Mouse (Mus musculus): Measurements from ENCODE around the gene Nudt17. TPM values are rescaled to one million over a fixed set of nuclear protein-coding genes. Genes with fewer than 3 reads are reported as not detected.

Gene Nudt17
- polyA plus RNA-seq, 1 experiment: 0.06 TPM

DNA sequence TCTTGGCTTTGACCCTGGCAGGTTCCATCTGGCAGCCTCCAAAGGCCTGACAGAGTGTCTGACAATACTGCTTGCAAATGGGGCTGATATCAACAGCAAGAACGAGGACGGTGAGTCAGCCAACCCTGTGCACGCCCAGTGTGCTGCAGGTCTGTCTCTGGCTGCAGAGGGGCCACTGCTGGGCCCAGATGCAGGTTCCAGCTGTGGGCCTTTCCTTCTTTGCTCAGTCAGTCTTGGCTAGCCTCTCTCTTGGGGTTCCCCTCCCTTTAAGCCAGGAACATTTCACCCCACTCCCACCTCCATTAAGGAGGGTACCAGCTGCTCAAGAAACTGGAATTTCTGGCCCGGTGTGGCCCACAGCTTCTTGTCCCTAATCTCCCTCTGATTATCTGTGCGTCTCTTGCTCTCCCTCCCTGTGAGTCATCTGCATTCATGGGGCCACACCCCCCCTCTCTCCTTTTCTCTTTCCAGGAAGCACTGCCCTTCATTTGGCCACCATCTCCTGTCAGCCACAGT is 29.1 kb downstream of the Nudt17 start:
- Histone ChIP-seq H3K36me3 (ENCODE audit: control insufficient read depth) (no peaks in the 10 kb centered on the region), H3K4me3 (replicated peaks) (no peak overlapping the region), H3K4me1 (ENCODE audit: control insufficient read depth) (peaks cover 17% of the 10 kb centered on the region), H3K27me3 (ENCODE audit: control insufficient read depth) (peaks cover 21% of the 10 kb centered on the region), H3K9me3 (ENCODE audit: control insufficient read depth, low read length) (no peaks in the 10 kb centered on the region)
- TF ChIP-seq TAL1 (IDR thresholded peaks at IDR 0.05; ENCODE audit: low read length): no peak
- TF ChIP-seq GATA1 (IDR thresholded peaks at IDR 0.05; ENCODE audit: low read length): no peak

GRCm38 (mm10) chr3:96678456-96678855 is 29.9 kb downstream of the Nudt17 start:
- TF ChIP-seq GATA1 (IDR thresholded peaks at IDR 0.05; ENCODE audit: low read length): no peak
- TF ChIP-seq TAL1 (IDR thresholded peaks at IDR 0.05; ENCODE audit: low read length): no peak
- Histone ChIP-seq H3K36me3 (ENCODE audit: control insufficient read depth) (no peaks in the 10 kb centered on the region), H3K4me3 (replicated peaks) (no peak overlapping the region), H3K27me3 (ENCODE audit: control insufficient read depth) (peaks cover 14% of the 10 kb centered on the region), H3K9me3 (ENCODE audit: control insufficient read depth, low read length) (no peaks in the 10 kb centered on the region), H3K4me1 (ENCODE audit: control insufficient read depth) (peaks cover 17% of the 10 kb centered on the region)

- H3K4me3 ChIP-seq (replicated peaks): no peak overlapping the region
- TF ChIP-seq TAL1 (IDR thresholded peaks at IDR 0.05; ENCODE audit: low read length): no peak
- TF ChIP-seq GATA1 (IDR thresholded peaks at IDR 0.05; ENCODE audit: low read length): no peak
- H3K27me3 ChIP-seq (ENCODE audit: control insufficient read depth): peaks cover 14% of the 10 kb centered on the region
- H3K4me1 ChIP-seq (ENCODE audit: control insufficient read depth): peaks cover 15% of the 10 kb centered on the region
- no peaks in the 10 kb centered on the region for H3K9me3 ChIP-seq (ENCODE audit: control insufficient read depth, low read length)
- no peaks in the 10 kb centered on the region for H3K36me3 ChIP-seq (ENCODE audit: control insufficient read depth)
Measured at GRCm38 (mm10) chr3:96675690-96676089, 32.7 kb downstream of the Nudt17 start.

DNA sequence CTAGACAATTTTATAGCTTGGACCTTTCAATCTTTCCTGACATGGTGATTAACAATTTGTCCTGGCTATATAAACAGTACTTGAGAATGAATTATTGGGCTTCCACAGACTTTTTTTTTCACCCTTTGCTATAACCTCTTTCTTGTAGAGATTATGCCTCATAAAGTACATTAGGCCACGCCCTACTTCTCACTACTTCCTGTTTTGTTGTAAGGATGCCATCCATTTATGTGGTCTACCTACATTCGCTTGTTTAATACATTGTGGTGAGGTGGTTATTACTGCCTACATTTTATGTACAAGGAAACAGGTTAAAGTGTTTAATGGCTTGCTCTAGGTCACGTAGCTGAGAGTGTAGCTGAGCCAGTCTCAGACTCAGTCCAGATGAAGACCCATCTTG is 33.2 kb downstream of the Nudt17 start:
- peaks cover 20% of the 10 kb centered on the region for H3K27me3 ChIP-seq (ENCODE audit: control insufficient read depth)
- no peak overlapping the region for H3K4me3 ChIP-seq (replicated peaks)
- TF ChIP-seq GATA1 (IDR thresholded peaks at IDR 0.05; ENCODE audit: low read length) (no peak), TAL1 (IDR thresholded peaks at IDR 0.05; ENCODE audit: low read length) (no peak)
- H3K36me3 ChIP-seq (ENCODE audit: control insufficient read depth): no peaks in the 10 kb centered on the region
- H3K4me1 ChIP-seq (ENCODE audit: control insufficient read depth): peaks cover 16% of the 10 kb centered on the region
- H3K9me3 ChIP-seq (ENCODE audit: control insufficient read depth, low read length): no peaks in the 10 kb centered on the region

- Histone ChIP-seq H3K36me3 (ENCODE audit: control insufficient read depth) (no peaks in the 10 kb centered on the region), H3K9me3 (ENCODE audit: control insufficient read depth, low read length) (no peaks in the 10 kb centered on the region), H3K27me3 (ENCODE audit: control insufficient read depth) (peaks cover 27% of the 10 kb centered on the region), H3K4me3 (replicated peaks) (no peak overlapping the region), H3K4me1 (ENCODE audit: control insufficient read depth) (peaks cover 20% of the 10 kb centered on the region)
- no peak for TF ChIP-seq TAL1 (IDR thresholded peaks at IDR 0.05; ENCODE audit: low read length)
- no peak for TF ChIP-seq GATA1 (IDR thresholded peaks at IDR 0.05; ENCODE audit: low read length)
Measured at GRCm38 (mm10) chr3:96674442-96674841, 33.9 kb downstream of the Nudt17 start.

DNA sequence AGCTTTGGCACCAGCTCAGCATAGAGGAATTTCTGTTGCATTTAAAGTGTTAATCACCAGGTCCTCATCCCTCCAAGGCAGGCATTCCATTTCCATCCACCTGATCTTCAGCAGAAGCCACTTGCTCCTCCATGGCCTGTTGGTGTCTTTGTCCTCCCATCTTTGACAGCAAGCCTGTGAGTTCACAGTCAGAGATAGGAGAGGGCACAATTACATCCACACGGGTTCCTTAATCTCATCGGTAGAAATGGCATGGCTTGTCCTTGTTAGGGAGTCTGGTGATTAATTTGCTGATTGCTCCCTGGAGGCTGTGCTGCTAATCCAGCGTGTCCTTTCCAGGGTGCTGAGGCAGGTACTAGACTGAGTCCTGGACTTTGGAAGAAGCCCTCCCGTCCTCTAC is 34.8 kb downstream of the Nudt17 start:
- Histone ChIP-seq H3K36me3 (ENCODE audit: control insufficient read depth) (no peaks in the 10 kb centered on the region), H3K9me3 (ENCODE audit: control insufficient read depth, low read length) (no peaks in the 10 kb centered on the region), H3K4me1 (ENCODE audit: control insufficient read depth) (peaks cover 12% of the 10 kb centered on the region), H3K4me3 (replicated peaks) (no peak overlapping the region), H3K27me3 (ENCODE audit: control insufficient read depth) (peaks cover 29% of the 10 kb centered on the region)
- TF ChIP-seq GATA1 (IDR thresholded peaks at IDR 0.05; ENCODE audit: low read length) (no peak), TAL1 (IDR thresholded peaks at IDR 0.05; ENCODE audit: low read length) (no peak)

GRCm38 (mm10) chr3:96671519-96671918 is 36.8 kb downstream of the Nudt17 start:
- no peaks in the 10 kb centered on the region for H3K9me3 ChIP-seq (ENCODE audit: control insufficient read depth, low read length)
- H3K4me1 ChIP-seq (ENCODE audit: control insufficient read depth): peaks cover 11% of the 10 kb centered on the region
- H3K4me3 ChIP-seq (replicated peaks): no peak overlapping the region
- no peaks in the 10 kb centered on the region for H3K36me3 ChIP-seq (ENCODE audit: control insufficient read depth)
- peaks cover 29% of the 10 kb centered on the region for H3K27me3 ChIP-seq (ENCODE audit: control insufficient read depth)
- TF ChIP-seq GATA1 (IDR thresholded peaks at IDR 0.05; ENCODE audit: low read length) (no peak), TAL1 (IDR thresholded peaks at IDR 0.05; ENCODE audit: low read length) (no peak)

DNA sequence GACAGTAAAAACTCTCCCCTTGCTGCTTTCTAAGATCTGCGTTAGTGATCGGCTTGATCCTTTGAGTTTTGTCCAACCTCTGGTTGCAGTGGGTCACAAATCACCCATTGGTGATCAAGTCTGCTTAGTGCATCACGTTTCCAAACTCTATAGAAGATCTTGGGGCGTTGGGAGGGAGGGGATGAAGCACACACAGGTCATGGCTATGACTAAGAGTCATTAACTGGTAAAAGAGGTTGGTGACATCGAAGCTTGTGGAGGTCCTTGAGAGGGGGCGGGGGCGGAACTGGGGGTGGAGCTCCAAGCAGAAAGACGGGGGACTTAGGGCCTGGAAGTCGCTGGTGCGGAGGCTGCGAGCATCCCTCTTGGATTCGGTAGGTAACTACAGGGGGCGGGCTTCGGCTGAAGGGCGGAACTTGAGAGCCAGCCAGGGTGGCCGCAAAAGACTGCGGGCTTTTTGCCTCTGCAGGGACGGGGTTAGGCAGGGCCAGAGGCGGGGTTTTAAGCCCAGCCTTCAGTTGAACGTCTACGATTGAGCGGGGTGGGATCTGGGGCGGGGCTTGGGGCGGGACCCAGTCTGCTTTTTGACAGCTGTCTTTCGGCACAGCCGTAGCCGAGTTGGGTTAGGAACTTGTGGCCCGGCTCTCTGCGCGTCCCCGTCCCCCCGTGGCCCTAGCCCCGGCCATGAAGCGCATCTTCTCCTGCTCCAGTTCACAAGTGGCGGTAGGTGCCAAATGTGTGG is 38.5 kb downstream of the Nudt17 start, which contains the start of gene Ankrd35:
Gene Ankrd35, plus strand, starts transcription at position 405 of the 742 bp plus-strand sequence.
- Histone ChIP-seq H3K36me3 (ENCODE audit: control insufficient read depth) (no peaks in the 10 kb centered on the region), H3K4me3 (replicated peaks) (peak within 1 kb of the TSS; percentile 52), H3K9me3 (ENCODE audit: control insufficient read depth, low read length) (no peaks in the 10 kb centered on the region), H3K27me3 (ENCODE audit: control insufficient read depth) (peaks cover 29% of the 10 kb centered on the region), H3K4me1 (ENCODE audit: control insufficient read depth) (peaks cover 11% of the 10 kb centered on the region)
- no peak for TF ChIP-seq TAL1 (IDR thresholded peaks at IDR 0.05; ENCODE audit: low read length)

DNA sequence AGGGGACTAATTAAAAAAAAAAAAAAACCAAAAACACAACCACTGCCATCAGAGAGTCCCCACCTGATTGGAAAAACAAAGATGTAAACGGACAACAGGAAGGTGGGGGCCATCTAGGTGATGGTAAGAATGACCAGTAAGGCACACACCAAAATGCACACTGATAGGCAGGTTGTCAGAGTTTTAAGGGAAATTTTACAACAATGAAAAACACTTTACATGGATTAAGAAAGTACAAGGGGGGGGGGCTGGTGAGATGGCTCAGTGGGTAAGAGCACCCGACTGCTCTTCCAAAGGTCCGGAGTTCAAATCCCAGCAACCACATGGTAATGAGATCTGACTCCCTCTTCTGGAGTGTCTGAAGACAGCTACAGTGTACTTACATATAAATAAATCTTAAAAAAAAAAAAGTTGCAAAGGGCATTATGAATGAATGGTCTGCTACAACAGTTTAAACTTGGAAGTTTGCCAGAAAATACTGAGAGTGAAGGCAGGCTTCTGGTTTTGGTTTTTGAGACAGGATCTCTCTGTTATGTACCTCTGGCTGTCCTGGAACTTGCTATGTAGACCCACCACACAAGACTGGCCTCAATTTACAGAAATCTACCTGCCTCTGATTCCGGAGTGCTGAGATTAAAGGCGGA is 39.8 kb downstream of the Nudt17 start:
- H3K27me3 ChIP-seq (ENCODE audit: control insufficient read depth): peaks cover 29% of the 10 kb centered on the region
- no peak overlapping the region for H3K4me3 ChIP-seq (replicated peaks)
- H3K9me3 ChIP-seq (ENCODE audit: control insufficient read depth, low read length): no peaks in the 10 kb centered on the region
- peaks cover 14% of the 10 kb centered on the region for H3K4me1 ChIP-seq (ENCODE audit: control insufficient read depth)
- no peaks in the 10 kb centered on the region for H3K36me3 ChIP-seq (ENCODE audit: control insufficient read depth)
- TF ChIP-seq GATA1 (IDR thresholded peaks at IDR 0.05; ENCODE audit: low read length): no peak
- TF ChIP-seq TAL1 (IDR thresholded peaks at IDR 0.05; ENCODE audit: low read length): no peak
